Mouse (Mus musculus) kidney, embryonic 16.5 days (tissue): ENCODE results near the gene Abhd5. TPM values are rescaled to one million over a fixed set of nuclear protein-coding genes. Genes with fewer than 3 reads are reported as not detected.
"Not testable (repeated sequence)": the region's sequence is repeated elsewhere in the genome, so short reads cannot be mapped to it uniquely, and the experiment has no call there.

Experiments used
- ATAC-seq: fragments of 200-750 bp; cut with Nextera tagmentation; 2 replicates; pipeline ENCODE4 v1.8.0; 2017; ENCODE audit warnings: moderate TSS enrichment; ENCODE audit not compliant: low FRiP score, low TSS enrichment
- H3K27ac ChIP-seq: fragments of 300-500 bp; sonication (generic); 2 replicates; pipeline ENCODE4 v1.5.1; 2014; ENCODE audit warnings: low read length
- H3K27me3 ChIP-seq: fragments of 300-500 bp; sonication (generic); 2 replicates; pipeline ENCODE4 v1.6.1; 2014; ENCODE audit warnings: low read length, control low read depth, mixed read lengths; ENCODE audit not compliant: insufficient read depth
- H3K36me3 ChIP-seq: fragments of 300-500 bp; sonication (generic); 2 replicates; pipeline ENCODE4 v1.6.1; 2014; ENCODE audit warnings: low read length, control low read depth, mixed read lengths; ENCODE audit not compliant: insufficient read depth
- H3K4me1 ChIP-seq: fragments of 300-500 bp; sonication (generic); 2 replicates; pipeline ENCODE4 v1.6.1; 2014; ENCODE audit warnings: low read length, control low read depth, mixed read lengths; ENCODE audit not compliant: insufficient read depth
- H3K4me2 ChIP-seq: fragments of 300-500 bp; sonication (generic); replicated peaks from 2 replicates; pipeline ENCODE4 v1.6.1; 2014; ENCODE audit warnings: low read depth, low read length
- H3K4me3 ChIP-seq: fragments of 300-500 bp; sonication (generic); 2 replicates; pipeline ENCODE4 v1.5.1; 2014; ENCODE audit warnings: mild to moderate bottlenecking, low read length
- H3K9ac ChIP-seq: fragments of 300-500 bp; sonication (generic); replicated peaks from 2 replicates; pipeline ENCODE4 v1.6.1; 2014; ENCODE audit warnings: low read length
- H3K9me3 ChIP-seq: fragments of 300-500 bp; sonication (generic); 2 replicates; pipeline ENCODE4 v1.6.1; 2016; ENCODE audit warnings: low read length, control low read depth
- WGBS: fragments of 180-500 bp; shearing (Covaris S2); extraction: QIAGEN DNeasy Blood & Tissue Kit; methylation state at CpG from one replicate; pipeline ENCODE4 v1.1.7; 2014; 5-methylcytosine and 5-hydroxymethylcytosine counted together
- polyA plus RNA-seq: library from polyadenylated mRNA; unstranded; fragments of >200 nt; fragmentation: Nextera tagmentation; extraction: Ambion mirVana; gene quantifications from 2 replicates; pipeline ENCODE4 v1.2.1, GENCODE M21; 2015

The Abhd5 gene
- polyA plus RNA-seq, result 23.6 and 25.0 TPM in 2 replicates

- peak within 1 kb of the TSS; percentile 94 for H3K9ac ChIP-seq
- peak within 1 kb of the TSS; percentile 75 for H3K4me3 ChIP-seq
- no peaks in the 10 kb centered on the region for H3K36me3 ChIP-seq
- H3K27ac ChIP-seq, result peak within 1 kb of the TSS; percentile 65; the same call in 1 of the 2 replicates
- no peaks in the 10 kb centered on the region for H3K9me3 ChIP-seq
- peak within 1 kb of the TSS; percentile 70 for H3K4me2 ChIP-seq
- no peaks in the 10 kb centered on the region for H3K27me3 ChIP-seq
- H3K4me1 ChIP-seq, result no peaks in the 10 kb centered on the region
- WGBS, result under 1% methylated on average over 78 of the region's 84 CpGs
- ATAC-seq, result peak; percentile 98
Observed at GRCm38 (mm10) chr9:122351303-122352024, at the start of gene Abhd5. Abhd5 (plus strand) TSS chr9:122351608.

- H3K9me3 ChIP-seq, result no peaks in the 10 kb centered on the region
- no peak overlapping the region for H3K9ac ChIP-seq
- H3K4me2 ChIP-seq, result no peak overlapping the region
- no peak overlapping the region for H3K27ac ChIP-seq
- no peak for ATAC-seq
- no peaks in the 10 kb centered on the region for H3K27me3 ChIP-seq
- H3K4me1 ChIP-seq, result peaks cover 4% of the 10 kb centered on the region; the same call in 1 of the 2 replicates
- 92% methylated on average over 3 of the region's 3 CpGs for WGBS
- no peak overlapping the region for H3K4me3 ChIP-seq
- no peaks in the 10 kb centered on the region for H3K36me3 ChIP-seq
Observed at GRCm38 (mm10) chr9:122305302-122305701, 46.1 kb upstream of the Abhd5 start.

- no peak overlapping the region for H3K4me3 ChIP-seq
- 53% methylated on average over 14 of the region's 14 CpGs for WGBS
- no peaks in the 10 kb centered on the region for H3K36me3 ChIP-seq
- H3K27me3 ChIP-seq, result no peaks in the 10 kb centered on the region
- ATAC-seq, result no peak
- H3K27ac ChIP-seq, result no peak overlapping the region
- H3K9me3 ChIP-seq, result no peaks in the 10 kb centered on the region
- no peak overlapping the region for H3K4me2 ChIP-seq
- H3K4me1 ChIP-seq, result peaks cover 4% of the 10 kb centered on the region; the same call in 1 of the 2 replicates
- no peak overlapping the region for H3K9ac ChIP-seq
Observed at GRCm38 (mm10) chr9:122309013-122309980, 42.1 kb upstream of the Abhd5 start.

- peak overlapping the region; percentile 82 for H3K27ac ChIP-seq
- H3K9me3 ChIP-seq, result no peaks in the 10 kb centered on the region
- peaks cover 4% of the 10 kb centered on the region; the same call in 1 of the 2 replicates for H3K4me1 ChIP-seq
- 2% methylated on average over 19 of the region's 19 CpGs for WGBS
- H3K27me3 ChIP-seq, result no peaks in the 10 kb centered on the region
- H3K9ac ChIP-seq, result peak overlapping the region; percentile 80
- H3K4me3 ChIP-seq, result peak overlapping the region; percentile 59
- H3K4me2 ChIP-seq, result peak overlapping the region; percentile 66
- ATAC-seq, result peak; percentile 93
- H3K36me3 ChIP-seq, result no peaks in the 10 kb centered on the region
Observed at GRCm38 (mm10) chr9:122310613-122311049, 40.8 kb upstream of the Abhd5 start.

- peak overlapping the region; percentile 66 for H3K4me2 ChIP-seq
- H3K9me3 ChIP-seq, result no peaks in the 10 kb centered on the region
- no peak overlapping the region for H3K27ac ChIP-seq
- H3K27me3 ChIP-seq, result no peaks in the 10 kb centered on the region
- peaks cover 4% of the 10 kb centered on the region; the same call in 1 of the 2 replicates for H3K4me1 ChIP-seq
- WGBS, result 68% methylated on average over 7 of the region's 7 CpGs
- peak; percentile 52 for ATAC-seq
- H3K4me3 ChIP-seq, result peak overlapping the region; percentile 59
- H3K9ac ChIP-seq, result peak overlapping the region; percentile 80
- H3K36me3 ChIP-seq, result no peaks in the 10 kb centered on the region
Observed at GRCm38 (mm10) chr9:122311051-122311760, 40.2 kb upstream of the Abhd5 start.

- Histone ChIP-seq H3K27me3 (no peaks in the 10 kb centered on the region), H3K36me3 (no peaks in the 10 kb centered on the region), H3K4me3 (no peak overlapping the region), H3K9me3 (no peaks in the 10 kb centered on the region), H3K9ac (no peak overlapping the region), H3K27ac (no peak overlapping the region), H3K4me2 (no peak overlapping the region), H3K4me1 (peaks cover 4% of the 10 kb centered on the region; the same call in 1 of the 2 replicates)
- no peak for ATAC-seq
- 81% methylated on average over 7 of the region's 7 CpGs for WGBS
Observed at GRCm38 (mm10) chr9:122312296-122312990, 39.0 kb upstream of the Abhd5 start.

GRCm38 (mm10) chr9:122313128-122313527 is 38.3 kb upstream of the Abhd5 start:
- H3K4me3 ChIP-seq, ATAC-seq: not testable (repeated sequence)

GRCm38 (mm10) chr9:122314386-122314785 is 37.0 kb upstream of the Abhd5 start:
- peaks cover 3% of the 10 kb centered on the region; the same call in 1 of the 2 replicates for H3K4me1 ChIP-seq
- H3K9ac ChIP-seq, result no peak overlapping the region
- no peak overlapping the region for H3K4me3 ChIP-seq
- WGBS, result 88% methylated on average over 6 of the region's 6 CpGs
- no peaks in the 10 kb centered on the region for H3K27me3 ChIP-seq
- no peak overlapping the region for H3K4me2 ChIP-seq
- no peaks in the 10 kb centered on the region for H3K9me3 ChIP-seq
- no peaks in the 10 kb centered on the region for H3K36me3 ChIP-seq
- no peak for ATAC-seq
- no peak overlapping the region for H3K27ac ChIP-seq

More at GRCm38 (mm10) chr9:122313128-122313527, 38.3 kb upstream of the Abhd5 start:
- not testable (repeated sequence) for H3K4me1 ChIP-seq, H3K36me3 ChIP-seq, H3K9ac ChIP-seq, H3K4me2 ChIP-seq, H3K27ac ChIP-seq, H3K9me3 ChIP-seq, H3K27me3 ChIP-seq
- 70% methylated on average over 1 of the region's 1 CpGs for WGBS

- Histone ChIP-seq H3K9me3 (no peaks in the 10 kb centered on the region), H3K27me3 (no peaks in the 10 kb centered on the region), H3K4me2 (no peak overlapping the region), H3K36me3 (no peaks in the 10 kb centered on the region), H3K9ac (no peak overlapping the region), H3K27ac (no peak overlapping the region), H3K4me3 (no peak overlapping the region), H3K4me1 (no peaks in the 10 kb centered on the region)
- no peak for ATAC-seq
- WGBS, result 64% methylated on average over 4 of the region's 4 CpGs
Observed at GRCm38 (mm10) chr9:122314942-122315341, 36.5 kb upstream of the Abhd5 start.
